Mouse (Mus musculus): ENCODE results near the gene Eml6.

- no peak for TF ChIP-seq CTCF (IDR thresholded peaks at IDR 0.05; ENCODE audit: control insufficient read depth, insufficient read depth, insufficient replicate concordance, low read depth, low read length)
- TF ChIP-seq POLR2A (IDR thresholded peaks at IDR 0.05; ENCODE audit: control insufficient read depth, low read depth, low read length): no peak
Observed at GRCm38 (mm10) chr11:29864269-29864668, 161.6 kb downstream of the Eml6 start.
